Mouse (Mus musculus) G1E-ER4 (cell line): ENCODE data around the gene Otoa. TPM values are rescaled to one million over a fixed set of nuclear protein-coding genes. Genes with fewer than 3 reads are reported as not detected.

Source experiments
- GATA1 ChIP-seq: IDR thresholded peaks from one replicate; pipeline ENCODE4 v1.8.0; 2012; ENCODE audit warnings: low read length, inconsistent platforms
- polyA plus RNA-seq: library from polyadenylated mRNA; stranded (reverse); fragments of >175 nt; gene quantifications from 2 replicates; pipeline ENCODE4 v1.2.3, GENCODE M21; 2012

Gene Otoa
- polyA plus RNA-seq, 1 experiment = 0.13 TPM

DNA sequence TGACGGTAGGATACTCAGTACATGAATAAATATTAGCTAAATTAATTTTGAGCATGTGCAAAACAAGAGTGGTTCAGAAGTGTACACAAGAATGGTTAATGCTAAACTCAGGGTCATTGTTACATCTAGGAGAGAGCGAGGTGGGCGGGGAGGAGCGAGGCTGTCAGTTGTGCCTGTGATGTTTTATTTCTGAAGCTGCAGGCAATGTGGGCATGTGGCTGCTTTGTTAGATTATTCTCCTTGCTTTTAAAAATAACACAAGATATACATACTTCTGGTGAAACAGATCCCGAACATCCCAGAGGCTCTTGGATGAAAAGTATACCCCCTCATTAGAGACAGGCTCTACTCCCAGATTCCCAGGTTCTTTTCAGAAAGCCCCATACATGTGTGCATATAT is 59.8 kb downstream of the Otoa start:
- no peak for TF ChIP-seq GATA1

- no peak for TF ChIP-seq GATA1
Observed at GRCm38 (mm10) chr7:121150662-121151061, 69.2 kb downstream of the Otoa start.

DNA sequence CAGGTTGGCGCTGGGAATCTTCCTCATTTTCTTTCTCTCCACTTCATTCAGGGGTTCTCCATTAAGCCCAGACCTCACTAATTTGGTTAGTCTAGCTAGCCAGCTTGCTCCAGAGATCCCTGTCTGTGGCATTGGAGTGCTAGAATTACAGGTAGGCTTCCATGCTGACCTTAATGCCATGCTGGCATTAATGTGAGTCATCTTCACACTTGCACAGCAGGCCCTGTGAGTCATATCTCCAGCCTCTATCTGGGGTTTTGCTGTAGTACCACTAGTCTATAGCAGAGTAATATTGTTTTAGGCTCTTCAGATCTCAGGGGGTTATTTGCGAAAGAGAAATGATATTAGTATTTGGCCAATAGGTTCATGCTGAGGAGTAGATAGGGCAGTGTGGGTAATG is 70.7 kb downstream of the Otoa start:
- TF ChIP-seq GATA1 = no peak

DNA sequence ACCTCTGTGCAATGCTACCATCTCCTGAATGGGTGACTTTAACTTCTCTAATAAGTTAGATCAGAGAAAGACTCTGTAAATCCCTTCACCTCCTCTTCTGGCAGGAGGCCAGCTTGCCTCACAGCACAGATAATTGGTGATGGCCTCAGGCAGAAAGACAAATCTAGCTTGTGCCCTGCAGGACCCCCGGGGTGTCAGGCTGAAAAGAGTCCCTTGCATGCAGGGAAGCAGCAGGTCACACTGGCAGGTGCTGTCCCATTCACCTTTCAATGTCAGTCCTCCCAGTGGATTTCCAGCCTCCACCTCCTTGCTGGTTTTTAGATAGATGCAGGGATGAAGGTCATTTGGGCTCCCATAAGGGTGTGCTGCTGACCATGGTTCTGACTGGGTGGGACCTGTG is 84.2 kb downstream of the Otoa start:
- TF ChIP-seq GATA1 = no peak

DNA sequence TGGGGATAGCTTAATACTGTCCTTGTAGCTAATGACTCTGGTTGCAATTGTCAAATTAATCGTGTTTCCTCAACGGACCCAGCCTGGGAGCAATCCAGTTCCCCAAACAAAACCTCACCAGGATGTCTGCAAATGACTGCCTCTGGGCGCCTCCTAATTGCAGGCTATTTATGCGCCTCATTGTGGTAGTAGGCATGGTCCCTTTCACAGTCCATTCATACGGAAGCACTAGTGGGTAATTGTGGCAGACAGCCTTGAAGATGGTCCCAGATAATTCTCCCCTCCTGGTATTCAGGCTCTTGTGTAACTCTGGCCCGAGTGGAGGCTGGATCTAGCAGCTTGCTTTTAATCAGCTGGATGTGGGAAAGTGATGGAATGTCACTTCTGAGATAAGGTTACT is 90.4 kb downstream of the Otoa start:
- no peak for TF ChIP-seq GATA1

DNA sequence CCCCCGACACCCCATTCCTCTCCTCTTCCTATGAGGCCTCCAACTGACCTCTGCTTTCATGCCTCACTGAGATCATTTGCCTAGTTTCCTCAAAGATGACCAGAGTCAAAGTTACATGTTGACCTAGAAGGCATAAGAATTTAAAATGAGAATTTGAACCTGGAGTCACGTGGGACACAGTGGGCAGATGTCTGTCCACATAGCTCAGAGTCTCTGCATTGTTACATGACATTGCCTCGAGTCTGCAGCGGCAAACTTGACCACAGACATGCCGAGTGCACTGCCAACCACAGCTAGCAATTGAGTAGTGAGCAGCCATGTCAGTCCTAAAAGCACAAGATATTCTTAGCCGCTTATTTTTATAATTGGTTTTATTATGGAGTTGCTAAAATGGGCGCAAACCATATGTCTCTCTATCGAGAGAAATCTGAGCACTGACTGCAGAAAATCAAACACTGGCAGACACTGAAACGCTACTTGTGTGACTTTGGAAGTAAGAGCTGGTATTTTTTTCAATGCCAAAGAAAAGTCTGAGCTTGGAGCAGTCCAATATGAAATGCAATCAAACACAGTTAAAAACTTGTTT is 105.8 kb downstream of the Otoa start:
- no peak for TF ChIP-seq GATA1

DNA sequence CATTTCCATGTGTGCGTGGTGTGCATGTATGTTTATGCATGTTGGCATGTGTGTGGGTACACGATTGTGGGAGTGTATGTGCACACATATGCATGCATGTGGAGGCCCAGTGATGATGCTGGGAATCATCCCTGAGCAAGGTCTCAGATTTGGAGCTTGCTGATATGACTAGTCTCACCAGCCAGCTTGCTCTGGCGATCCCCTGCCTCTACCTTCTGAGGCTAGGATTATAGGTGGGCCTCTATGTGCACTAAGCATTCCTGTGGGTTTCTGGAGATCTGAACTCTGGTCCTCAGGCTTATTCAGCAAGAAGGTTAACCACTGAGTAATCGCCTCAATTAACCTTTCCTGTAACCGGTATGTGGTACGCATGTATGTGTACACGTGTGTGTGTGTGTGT is 107.5 kb downstream of the Otoa start:
- TF ChIP-seq GATA1 = no peak

DNA sequence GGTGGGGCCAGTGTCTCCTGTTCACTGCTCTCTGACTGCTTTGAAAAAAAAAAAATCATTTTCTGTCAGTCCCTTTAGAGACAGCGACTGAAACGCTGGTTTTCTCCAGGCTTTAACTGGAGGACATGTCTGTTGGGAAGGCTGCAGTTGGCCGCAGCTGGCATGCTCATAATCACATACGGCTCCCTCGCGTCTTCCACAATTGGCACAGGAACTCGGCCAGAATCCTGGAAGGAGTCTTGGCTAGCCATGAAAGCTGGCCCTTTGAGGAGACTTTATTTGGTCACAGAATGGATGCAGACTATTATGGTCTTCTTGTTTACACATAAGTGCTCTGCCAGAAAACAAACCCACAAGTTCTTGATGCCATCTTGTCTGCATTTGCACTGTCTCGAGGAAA is 117.5 kb downstream of the Otoa start:
- no peak for TF ChIP-seq GATA1

GRCm38 (mm10) chr7:121211804-121212203 is 130.4 kb downstream of the Otoa start:
- TF ChIP-seq GATA1 = no peak

Other genes with a start within 250 kb of the Otoa start
- gene Eef2k, start 238.8 kb upstream of the Otoa start, polyA plus RNA-seq = 96.0 and 102 TPM in 2 replicates
- 34.0 and 36.9 TPM in 2 replicates for gene Polr3e, start 163.9 kb upstream of the Otoa start, polyA plus RNA-seq
- 12.0 and 16.6 TPM in 2 replicates for gene Cdr2, start 99.3 kb upstream of the Otoa start, polyA plus RNA-seq
- gene Mfsd13b, start 99.1 kb upstream of the Otoa start, polyA plus RNA-seq = not detected in 2 replicates
- gene Mettl9, start 47.2 kb upstream of the Otoa start, polyA plus RNA-seq = 33.7 and 44.1 TPM in 2 replicates
- not detected in 2 replicates for gene Igsf6, start 7.1 kb upstream of the Otoa start, polyA plus RNA-seq